Mouse (Mus musculus) cerebellum, adult 2 months (tissue): ENCODE measurements at regions not wholly inside any gene's neighbourhood (a gene's known extent, or its start where the extent isn't known, plus 50 kb on each side); places are given as distances from the start of the nearest gene placed in this dataset.

Experiments used
- DNase-seq, 2 experiments: peaks; one replicate each; pipeline ENCODE4 v3.0.0; 2021
- H3K27ac ChIP-seq: fragments of 200-500 bp; 2 replicates; pipeline ENCODE4 v1.5.1; 2012; ENCODE audit warnings: low read length, control low read depth, inconsistent platforms; ENCODE audit not compliant: insufficient read depth
- H3K27me3 ChIP-seq: fragments of 200-500 bp; 2 replicates; pipeline ENCODE4 v1.6.1; 2012; ENCODE audit warnings: inconsistent platforms, mild to moderate bottlenecking, low read length, moderate library complexity; ENCODE audit not compliant: control insufficient read depth, insufficient read depth
- H3K4me1 ChIP-seq: fragments of 200-500 bp; 2 replicates; pipeline ENCODE4 v1.6.1; 2011; ENCODE audit warnings: low read length; ENCODE audit not compliant: control insufficient read depth, insufficient read depth
- H3K4me3 ChIP-seq: fragments of 200-500 bp; replicated peaks from 2 replicates; pipeline ENCODE3; 2011; ENCODE audit warnings: mild to moderate bottlenecking, low read depth, low read length, control low read depth; ENCODE audit not compliant: insufficient read depth
- CTCF ChIP-seq: fragments of 200-500 bp; IDR thresholded peaks from 2 replicates; pipeline ENCODE4 v1.5.1; 2011; ENCODE audit warnings: low read depth, mild to moderate bottlenecking, control low read depth, low read length, moderate library complexity, borderline replicate concordance; ENCODE audit not compliant: insufficient read depth
- POLR2A ChIP-seq: fragments of 200-500 bp; IDR thresholded peaks from 2 replicates; pipeline ENCODE4 v1.6.1; 2011; ENCODE audit warnings: low read length, control low read depth, borderline replicate concordance; ENCODE audit not compliant: insufficient read depth
- WGBS: fragments of 180-500 bp; shearing (Covaris S2); methylation state at CpG from one replicate; pipeline ENCODE4 v1.1.7; 2018; 5-methylcytosine and 5-hydroxymethylcytosine counted together

DNA sequence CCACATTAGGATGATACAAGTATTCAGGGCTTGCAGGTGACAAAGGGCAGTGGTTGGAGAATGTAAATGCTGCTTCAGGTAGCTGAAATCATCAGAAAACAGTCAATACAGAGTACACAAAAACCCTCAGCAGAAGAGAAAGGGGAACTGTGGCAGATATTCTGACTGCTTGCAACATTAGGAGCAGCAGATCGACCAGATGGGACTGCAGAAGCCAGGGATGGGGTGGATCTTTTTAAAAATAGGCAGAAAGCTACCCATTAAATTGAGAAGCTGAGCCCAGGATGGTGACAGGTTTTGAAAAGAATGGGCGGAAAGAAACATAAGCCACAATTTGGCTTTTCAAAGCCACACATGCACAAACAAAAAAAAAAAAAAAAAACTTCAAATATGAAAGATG lies 229.5 kb upstream of the Cadm2 start:
- Histone ChIP-seq H3K27ac (peak overlapping the region; percentile 32; the same call in 1 of the 2 replicates), H3K27me3 (no peaks in the 10 kb centered on the region), H3K4me1 (no peaks in the 10 kb centered on the region; the same call in 1 of the 2 replicates), H3K4me3 (no peak overlapping the region)
- DNase-seq: peak; percentile 67 to 87
- 7% methylated on average over 2 of the region's 2 CpGs for WGBS
- TF ChIP-seq CTCF: no peak
- no peak for TF ChIP-seq POLR2A

DNA sequence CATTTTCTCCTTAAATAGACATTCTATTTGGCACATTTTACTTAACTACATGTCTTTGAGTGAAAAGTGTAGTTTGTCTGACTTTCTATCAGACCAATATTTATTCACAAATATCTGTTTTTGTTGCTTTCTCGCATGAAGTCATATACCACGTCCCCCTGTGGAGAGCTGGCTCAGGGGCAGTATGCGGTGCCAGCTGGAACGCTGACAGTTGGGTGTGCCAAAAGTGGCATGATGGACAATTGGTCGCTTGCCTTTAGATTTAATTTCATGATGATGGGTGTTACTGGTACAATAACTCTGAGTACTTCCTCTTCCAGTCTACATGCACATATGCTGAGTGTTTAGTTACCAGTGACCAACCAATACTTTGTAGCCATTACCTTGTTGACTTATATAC lies 223.8 kb upstream of the Cadm2 start:
- Histone ChIP-seq H3K4me1 (peaks cover 4% of the 10 kb centered on the region; the same call in 1 of the 2 replicates), H3K27ac (no peak overlapping the region; the same call in 1 of the 2 replicates), H3K27me3 (no peaks in the 10 kb centered on the region), H3K4me3 (no peak overlapping the region)
- 6% methylated on average over 5 of the region's 5 CpGs for WGBS
- TF ChIP-seq CTCF: no peak
- DNase-seq: peak; percentile 90 to 91

DNA sequence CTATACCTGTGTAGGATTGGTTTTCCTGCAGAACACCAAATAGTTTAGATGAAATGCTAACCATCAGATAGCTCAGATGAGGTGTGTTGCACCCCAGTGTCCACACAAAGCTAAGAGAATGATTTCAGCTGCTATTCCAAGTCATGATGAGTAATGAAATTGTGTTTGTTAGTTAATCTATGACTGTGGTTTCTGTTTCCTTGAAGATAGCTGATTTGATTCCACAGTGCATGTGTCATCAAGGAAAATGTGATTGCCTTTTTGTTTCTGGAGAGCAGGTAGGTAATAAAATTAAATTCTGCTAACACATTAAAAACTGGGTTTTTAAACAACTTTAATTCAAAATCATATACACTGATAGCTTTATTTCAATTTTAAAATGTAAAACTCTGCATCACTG lies 176.5 kb upstream of the Cadm2 start:
- TF ChIP-seq CTCF (no peak), POLR2A (no peak)
- no peaks in the 10 kb centered on the region for H3K27me3 ChIP-seq
- no peak overlapping the region for H3K4me3 ChIP-seq
- no peak overlapping the region for H3K27ac ChIP-seq
- H3K4me1 ChIP-seq: no peaks in the 10 kb centered on the region
- DNase-seq: no peak

DNA sequence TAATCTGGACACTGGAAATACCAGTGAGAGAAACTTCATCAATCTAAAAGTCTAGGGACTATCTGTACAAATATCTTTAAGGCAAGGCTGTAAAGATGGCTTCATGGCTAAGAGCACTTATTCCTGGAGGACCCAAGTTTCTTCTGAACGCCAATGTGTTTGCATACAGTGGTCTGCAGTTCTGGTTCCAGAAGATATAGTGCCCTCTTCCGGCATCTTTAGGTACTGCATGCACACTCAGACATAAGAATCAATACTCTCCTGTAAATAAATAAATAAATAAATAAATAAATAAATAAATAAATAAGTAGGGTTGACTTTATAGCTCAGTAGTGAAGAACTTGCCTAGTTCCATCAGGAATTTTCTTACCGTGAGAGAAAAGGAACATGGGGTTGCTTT lies 155.4 kb upstream of the Cadm2 start:
- H3K4me3 ChIP-seq: no peak overlapping the region
- H3K4me1 ChIP-seq: no peaks in the 10 kb centered on the region
- 54% methylated on average over 3 of the region's 3 CpGs for WGBS
- H3K27me3 ChIP-seq: no peaks in the 10 kb centered on the region
- H3K27ac ChIP-seq: no peak overlapping the region
- DNase-seq: peak in 1 of 2 experiments; percentile 10
- 0 out of 2 replicates have a peak, but pooled peaks have one; percentile 24 for TF ChIP-seq CTCF
- no peak for TF ChIP-seq POLR2A

DNA sequence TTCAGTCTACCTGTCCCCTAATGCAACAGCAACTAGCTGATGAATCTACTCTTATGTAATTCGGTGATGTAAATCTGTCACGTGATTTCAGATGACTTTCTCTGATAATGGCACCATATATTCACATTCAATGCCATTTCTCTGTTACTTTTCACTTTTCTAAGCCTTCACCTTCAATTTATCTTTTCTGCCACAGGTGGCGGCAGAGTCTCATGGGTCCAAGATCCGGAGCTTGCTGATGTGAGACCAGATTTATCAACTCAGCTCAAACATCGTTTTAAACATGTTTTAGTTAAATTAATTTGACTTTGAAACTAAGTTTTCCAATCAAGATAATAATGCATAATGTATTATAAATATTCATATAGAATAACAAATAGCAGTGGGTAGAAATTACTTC lies 148.4 kb upstream of the Cadm2 start:
- no peak overlapping the region for H3K4me3 ChIP-seq
- H3K27ac ChIP-seq: no peak overlapping the region
- 45% methylated on average over 5 of the region's 5 CpGs for WGBS
- DNase-seq: peak; percentile 9 to 22
- peak; percentile 48; the same call in 1 of the 2 replicates for TF ChIP-seq CTCF
- no peak for TF ChIP-seq POLR2A
- no peaks in the 10 kb centered on the region for H3K4me1 ChIP-seq
- no peaks in the 10 kb centered on the region for H3K27me3 ChIP-seq

DNA sequence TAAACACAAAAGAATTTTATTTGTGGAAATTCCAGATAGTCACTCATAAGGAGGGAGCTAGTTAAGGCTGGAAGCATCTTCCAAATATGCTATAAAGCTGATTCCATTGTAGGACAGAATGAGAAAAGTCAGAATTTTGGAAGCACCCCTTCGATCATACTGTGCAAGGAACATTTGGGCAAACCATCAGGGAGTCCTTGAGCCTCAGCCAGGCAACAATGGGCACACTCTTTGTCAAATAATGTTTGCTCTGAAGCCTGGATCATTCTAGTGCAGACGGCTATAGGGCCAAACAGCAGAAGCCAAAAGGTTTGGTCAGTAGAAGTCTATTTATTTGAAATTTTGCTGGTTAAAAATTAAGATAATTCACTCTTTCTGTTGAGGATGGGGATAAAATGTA lies 114.7 kb upstream of the Cadm2 start:
- no peak overlapping the region for H3K4me3 ChIP-seq
- no peak overlapping the region for H3K27ac ChIP-seq
- WGBS: 9% methylated on average over 2 of the region's 2 CpGs
- peak; percentile 81 to 92 for DNase-seq
- H3K27me3 ChIP-seq: no peaks in the 10 kb centered on the region
- H3K4me1 ChIP-seq: peaks cover 4% of the 10 kb centered on the region; the same call in 1 of the 2 replicates
- TF ChIP-seq CTCF (no peak), POLR2A (no peak)

DNA sequence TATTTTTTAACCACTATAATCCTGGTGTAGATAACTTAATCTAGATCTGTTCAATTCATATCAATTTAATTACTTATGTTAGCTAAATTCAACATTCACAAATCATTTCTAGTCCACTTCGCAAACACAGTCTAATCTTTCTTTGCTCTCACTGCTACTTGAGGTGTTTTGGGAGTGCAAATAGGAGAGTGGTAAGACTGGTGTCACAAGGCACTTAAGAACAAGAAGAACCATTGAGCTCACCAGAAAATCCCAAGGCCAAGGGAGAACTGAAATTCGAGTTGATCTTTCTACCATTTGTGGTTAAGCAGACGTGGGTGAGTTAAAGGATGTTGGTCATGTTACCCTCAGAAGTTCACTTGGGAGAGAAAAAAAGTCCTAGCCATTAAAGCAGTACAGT lies 77.9 kb upstream of the Cadm2 start:
- no peaks in the 10 kb centered on the region for H3K4me1 ChIP-seq
- DNase-seq: no peak
- no peaks in the 10 kb centered on the region for H3K27me3 ChIP-seq
- 72% methylated on average over 3 of the region's 3 CpGs for WGBS
- TF ChIP-seq POLR2A (no peak), CTCF (no peak)
- no peak overlapping the region for H3K4me3 ChIP-seq
- no peak overlapping the region for H3K27ac ChIP-seq
